Mouse (Mus musculus) MEL (cell line): ENCODE data around the gene Mstn. TPM values are rescaled to one million over a fixed set of nuclear protein-coding genes. Genes with fewer than 3 reads are reported as not detected.

Experiments
- DNase-seq: peaks from one replicate; pipeline ENCODE4 v3.0.0; 2011; ENCODE audit warnings: low read depth, low spot score
- H3K27ac ChIP-seq: 2 replicates; pipeline ENCODE4 v1.5.1; 2012; ENCODE audit warnings: low read depth, mild to moderate bottlenecking, control low read depth, low read length, moderate library complexity; ENCODE audit not compliant: control insufficient read depth
- H3K27me3 ChIP-seq, 2 experiments: fragments of 150-350 bp in 1 of 2; sonication (generic) in 1 of 2; 2 replicates each; pipeline ENCODE4 v1.6.1; 2012; ENCODE audit warnings: low read length in 2 of 2, mild to moderate bottlenecking in 2 of 2, improper control_type of control experiment in 1 of 2, moderate library complexity in 1 of 2; ENCODE audit not compliant: insufficient read depth in 2 of 2, control insufficient read depth in 1 of 2
- H3K36me3 ChIP-seq, 2 experiments: 2 replicates each; pipeline ENCODE4 v1.6.1; 2012 to 2014; ENCODE audit warnings: low read length in 2 of 2, improper control_type of control experiment in 1 of 2, inconsistent platforms in 1 of 2, mild to moderate bottlenecking in 1 of 2; ENCODE audit not compliant: insufficient read depth in 2 of 2, control insufficient read depth in 1 of 2
- H3K4me1 ChIP-seq, 2 experiments: fragments of 150-350 bp in 1 of 2; sonication (generic) in 1 of 2; 2 replicates each; pipeline ENCODE4 v1.6.1; 2012; ENCODE audit warnings: low read length in 2 of 2, improper control_type of control experiment in 1 of 2, mild to moderate bottlenecking in 1 of 2; ENCODE audit not compliant: insufficient read depth in 2 of 2, control insufficient read depth in 1 of 2
- H3K4me3 ChIP-seq, 2 experiments: fragments of 150-350 bp in 1 of 2; sonication (generic) in 1 of 2; 2 replicates each; pipeline ENCODE4 v1.5.1; 2012; ENCODE audit warnings: low read depth in 2 of 2, low read length in 2 of 2, mild to moderate bottlenecking in 2 of 2, moderate library complexity in 2 of 2, control low read depth in 1 of 2, improper control_type of control experiment in 1 of 2; ENCODE audit not compliant: control insufficient read depth in 1 of 2, insufficient read depth in 1 of 2
- H3K79me2 ChIP-seq: 2 replicates; pipeline ENCODE4 v1.6.1; 2012; ENCODE audit warnings: mild to moderate bottlenecking, low read length, moderate library complexity; ENCODE audit not compliant: control insufficient read depth, poor library complexity, insufficient read depth
- H3K9ac ChIP-seq: 2 replicates; pipeline ENCODE4 v1.6.1; 2012; ENCODE audit warnings: low read depth, mild to moderate bottlenecking, control low read depth, low read length, moderate library complexity; ENCODE audit not compliant: control insufficient read depth, poor library complexity, severe bottlenecking
- H3K9me3 ChIP-seq: fragments of 150-350 bp; sonication (generic); replicated peaks from 2 replicates; pipeline ENCODE4 v1.6.1; 2012; ENCODE audit warnings: mild to moderate bottlenecking, low read length, improper control_type of control experiment, moderate library complexity; ENCODE audit not compliant: insufficient read depth
- BHLHE40 ChIP-seq: IDR thresholded peaks from 2 replicates; pipeline ENCODE4 v1.6.1; 2012; ENCODE audit warnings: low read depth, mild to moderate bottlenecking, inconsistent platforms, low read length, improper control_type of control experiment, borderline replicate concordance
- CHD1 ChIP-seq: IDR thresholded peaks from 2 replicates; pipeline ENCODE4 v1.6.1; 2012; ENCODE audit warnings: low read depth, mild to moderate bottlenecking, inconsistent platforms, low read length, improper control_type of control experiment
- EP300 ChIP-seq, 2 experiments: IDR thresholded peaks; 2 replicates each; pipeline ENCODE4 v1.6.1; 2011; ENCODE audit warnings: improper control_type of control experiment in 2 of 2, low read length in 2 of 2, low read depth in 1 of 2, mild to moderate bottlenecking in 1 of 2
- GATA1 ChIP-seq: IDR thresholded peaks from 2 replicates; pipeline ENCODE4 v1.6.1; 2011; ENCODE audit warnings: low read depth, low read length, improper control_type of control experiment
- JUND ChIP-seq: IDR thresholded peaks from 2 replicates; pipeline ENCODE4 v1.6.1; 2011; ENCODE audit warnings: low read depth, mild to moderate bottlenecking, improper control_type of control experiment, low read length
- MAFK ChIP-seq: IDR thresholded peaks from 2 replicates; pipeline ENCODE4 v1.6.1; 2011; ENCODE audit warnings: low read depth, mild to moderate bottlenecking, low read length, improper control_type of control experiment, borderline replicate concordance
- MAZ ChIP-seq: IDR thresholded peaks from 2 replicates; pipeline ENCODE4 v1.6.1; 2012; ENCODE audit warnings: low read depth, mild to moderate bottlenecking, inconsistent platforms, low read length, improper control_type of control experiment
- MEF2A ChIP-seq: IDR thresholded peaks from 2 replicates; pipeline ENCODE4 v1.6.1; 2014; ENCODE audit warnings: low read depth, mild to moderate bottlenecking, inconsistent platforms, low read length, improper control_type of control experiment; ENCODE audit not compliant: poor library complexity, insufficient replicate concordance, severe bottlenecking; ENCODE audit errors: extremely low read depth
- MYB ChIP-seq: IDR thresholded peaks from 2 replicates; pipeline ENCODE4 v1.6.1; 2011; ENCODE audit warnings: mild to moderate bottlenecking, low read depth, low read length, improper control_type of control experiment
- MYC ChIP-seq: IDR thresholded peaks from 2 replicates; pipeline ENCODE4 v1.6.1; 2011; ENCODE audit warnings: low read depth, mild to moderate bottlenecking, low read length, improper control_type of control experiment, moderate library complexity
- NELFE ChIP-seq: IDR thresholded peaks from 2 replicates; pipeline ENCODE4 v1.6.1; 2011; ENCODE audit warnings: low read depth, low read length, improper control_type of control experiment
- NRF1 ChIP-seq: IDR thresholded peaks from 2 replicates; pipeline ENCODE4 v1.6.1; 2014; ENCODE audit warnings: low read depth, mild to moderate bottlenecking, inconsistent platforms, low read length, improper control_type of control experiment, moderate library complexity; ENCODE audit not compliant: poor library complexity, insufficient read depth, severe bottlenecking
- POLR2A ChIP-seq, 2 experiments: IDR thresholded peaks; 2 replicates each; pipeline ENCODE4 v1.6.1; 2011 to 2012; ENCODE audit warnings: low read length in 2 of 2, mild to moderate bottlenecking in 2 of 2, control low read depth in 1 of 2, improper control_type of control experiment in 1 of 2, low read depth in 1 of 2, moderate library complexity in 1 of 2; ENCODE audit not compliant: control insufficient read depth in 1 of 2, insufficient read depth in 1 of 2, poor library complexity in 1 of 2
- POLR2AphosphoS2 ChIP-seq: IDR thresholded peaks from 2 replicates; pipeline ENCODE4 v1.6.1; 2011; ENCODE audit warnings: low read length, improper control_type of control experiment
- SIN3A ChIP-seq: IDR thresholded peaks from 2 replicates; pipeline ENCODE4 v1.6.1; 2012; ENCODE audit warnings: low read length, improper control_type of control experiment, inconsistent platforms
- UBTF ChIP-seq: IDR thresholded peaks from 2 replicates; pipeline ENCODE4 v1.6.1; 2012; ENCODE audit warnings: low read depth, mild to moderate bottlenecking, inconsistent platforms, low read length, improper control_type of control experiment, moderate library complexity, borderline replicate concordance; ENCODE audit not compliant: insufficient read depth
- ZC3H11A ChIP-seq: IDR thresholded peaks from 2 replicates; pipeline ENCODE4 v1.6.1; 2012; ENCODE audit warnings: low read depth, mild to moderate bottlenecking, inconsistent platforms, low read length, improper control_type of control experiment
- ZKSCAN1 ChIP-seq: IDR thresholded peaks from 2 replicates; pipeline ENCODE4 v1.6.1; 2012; ENCODE audit warnings: low read depth, mild to moderate bottlenecking, inconsistent platforms, low read length, improper control_type of control experiment, moderate library complexity
- ZMIZ1 ChIP-seq: IDR thresholded peaks from 2 replicates; pipeline ENCODE4 v1.6.1; 2012; ENCODE audit warnings: low read depth, mild to moderate bottlenecking, inconsistent platforms, low read length, improper control_type of control experiment, moderate library complexity
- ZNF384 ChIP-seq: IDR thresholded peaks from 2 replicates; pipeline ENCODE4 v1.6.1; 2012; ENCODE audit warnings: low read depth, mild to moderate bottlenecking, inconsistent platforms, low read length, improper control_type of control experiment
- polyA plus RNA-seq, 2 experiments: library from polyadenylated mRNA; stranded (reverse) in 1 of 2; unstranded in 1 of 2; fragments of >175 nt in 1 of 2; fragments of >200 nt in 1 of 2; gene quantifications; 2 replicates each; pipeline versions ENCODE4 v1.2.1 to v1.2.4; 2012; ENCODE audit warnings: low replicate concordance in 2 of 2, low read depth in 1 of 2; ENCODE audit not compliant: insufficient read length in 2 of 2, insufficient read depth in 1 of 2, missing spikeins in 1 of 2
- total RNA-seq: library from RNA; depleted of rRNA; stranded (reverse); fragments of 300-350 nt; gene quantifications from 2 replicates; pipeline ENCODE4 v1.2.3, GENCODE M21; 2012

Mstn gene
- total and polyA plus RNA-seq, 3 experiments = not detected

- Histone ChIP-seq H3K4me3 (no peak overlapping the region), H3K79me2 (no peaks in the 10 kb centered on the region), H3K27ac (no peak overlapping the region), H3K27me3 (peaks cover 3 to 9% of the 10 kb centered on the region in 2 experiments; a peak in 3 of 4 replicates), H3K4me1 (no peaks in the 10 kb centered on the region), H3K9me3 (no peaks in the 10 kb centered on the region), H3K36me3 (no peaks in the 10 kb centered on the region), H3K9ac (no peak overlapping the region)
- DNase-seq = no peak
- no peak for TF ChIP-seq BHLHE40
- no peak for TF ChIP-seq MAFK
- no peak for TF ChIP-seq JUND
Observed at GRCm38 (mm10) chr1:53070664-53071175, 9.3 kb downstream of the Mstn start.

DNA sequence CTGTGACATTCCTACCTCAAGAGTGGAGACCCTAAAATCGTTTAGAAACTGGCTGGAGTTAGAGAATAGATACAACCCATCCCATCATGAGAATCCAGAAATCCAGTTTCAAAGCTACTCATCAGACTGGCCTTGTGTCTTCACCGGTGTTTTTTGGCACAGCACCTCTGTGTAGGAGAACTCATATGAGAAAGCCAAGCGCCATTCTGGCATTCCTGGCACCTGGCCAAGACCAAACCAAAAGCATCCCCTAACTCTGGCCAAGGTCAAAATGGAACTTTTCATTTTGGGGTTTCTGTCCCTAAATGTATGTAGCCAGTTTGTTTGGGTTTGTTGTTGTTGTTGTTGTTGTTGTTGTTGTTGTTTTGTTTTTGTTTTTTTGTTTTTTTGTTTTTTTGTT lies 15.2 kb downstream of the Mstn start:
- no peaks in the 10 kb centered on the region for H3K36me3 ChIP-seq
- no peaks in the 10 kb centered on the region for H3K9me3 ChIP-seq
- DNase-seq = no peak
- no peak overlapping the region for H3K27ac ChIP-seq
- no peaks in the 10 kb centered on the region for H3K79me2 ChIP-seq
- H3K4me1 ChIP-seq = no peaks in the 10 kb centered on the region
- TF ChIP-seq MYB = no peak
- no peak for TF ChIP-seq NRF1
- no peak for TF ChIP-seq ZNF384
- peaks cover 0 to 2% of the 10 kb centered on the region in 2 experiments; a peak in 2 of 4 replicates for H3K27me3 ChIP-seq
- H3K9ac ChIP-seq = no peak overlapping the region
- no peak overlapping the region for H3K4me3 ChIP-seq

GRCm38 (mm10) chr1:53079876-53080275 lies 18.4 kb downstream of the Mstn start:
- no peaks in the 10 kb centered on the region for H3K4me1 ChIP-seq
- no peaks in the 10 kb centered on the region for H3K9me3 ChIP-seq
- no peak overlapping the region for H3K4me3 ChIP-seq
- no peak for TF ChIP-seq ZMIZ1
- no peak for TF ChIP-seq ZKSCAN1
- TF ChIP-seq POLR2AphosphoS2 = no peak
- no peak for TF ChIP-seq POLR2A (IDR thresholded peaks at IDR 0.05; ENCODE audit: control insufficient read depth in 1 of 2, insufficient read depth in 1 of 2, low read depth in 1 of 2, low read length in 2 of 2, poor library complexity in 1 of 2)
- no peak for TF ChIP-seq NELFE
- no peak for TF ChIP-seq CHD1
- no peak for TF ChIP-seq NRF1
- no peak for TF ChIP-seq MAZ
- no peak for TF ChIP-seq MEF2A
- no peak for TF ChIP-seq JUND
- TF ChIP-seq EP300 (IDR thresholded peaks at IDR 0.05; ENCODE audit: low read depth in 1 of 2, low read length in 2 of 2) = no peak
- TF ChIP-seq GATA1 = no peak
- no peak for TF ChIP-seq ZC3H11A
- TF ChIP-seq MYC = no peak
- TF ChIP-seq SIN3A = no peak
- no peak for TF ChIP-seq MYB
- no peak for TF ChIP-seq UBTF
- no peaks in the 10 kb centered on the region for H3K79me2 ChIP-seq
- no peak overlapping the region for H3K27ac ChIP-seq
- DNase-seq = no peak
- no peaks in the 10 kb centered on the region for H3K36me3 ChIP-seq
- peaks cover 0 to 2% of the 10 kb centered on the region in 2 experiments; a peak in 2 of 4 replicates for H3K27me3 ChIP-seq
- no peak overlapping the region for H3K9ac ChIP-seq
